Mouse (Mus musculus): ENCODE results near the gene Rock2.

- TF ChIP-seq CTCF (IDR thresholded peaks at IDR 0.05; ENCODE audit: control insufficient read depth, insufficient read depth, low read length) (no peak), POLR2A (IDR thresholded peaks at IDR 0.05; ENCODE audit: borderline replicate concordance, control insufficient read depth, low read depth, low read length) (no peak)
These were observed 105.9 kb downstream of the Rock2 start for GRCm38 (mm10) chr12:17000628-17001027.

Measured in bone marrow, adult 2 months (tissue).